Mouse (Mus musculus) lung, embryonic 16.5 days (tissue): Measurements from ENCODE around the gene Hmgcl. TPM values are rescaled to one million over a fixed set of nuclear protein-coding genes. Genes with fewer than 3 reads are reported as not detected.

Experiments
- ATAC-seq: fragments of 200-750 bp; cut with Nextera tagmentation; 2 replicates; pipeline ENCODE4 v1.8.0; 2017; ENCODE audit warnings: low read depth, mild to moderate bottlenecking, moderate library complexity
- H3K27ac ChIP-seq: fragments of 300-500 bp; sonication (generic); 2 replicates; pipeline ENCODE4 v1.5.1; 2014; ENCODE audit warnings: mild to moderate bottlenecking, control low read depth, low read length
- H3K27me3 ChIP-seq: fragments of 300-500 bp; sonication (generic); 2 replicates; pipeline ENCODE4 v1.6.1; 2014; ENCODE audit warnings: low read depth, low read length, mixed read lengths; ENCODE audit not compliant: control insufficient read depth, insufficient read depth
- H3K36me3 ChIP-seq: fragments of 300-500 bp; sonication (generic); 2 replicates; pipeline ENCODE4 v1.6.1; 2014; ENCODE audit warnings: low read length; ENCODE audit not compliant: control insufficient read depth, insufficient read depth
- H3K4me1 ChIP-seq: fragments of 300-500 bp; sonication (generic); replicated peaks from 2 replicates; pipeline ENCODE4 v1.6.1; 2014; ENCODE audit warnings: low read length, mixed read lengths; ENCODE audit not compliant: control insufficient read depth, insufficient read depth
- H3K4me2 ChIP-seq: fragments of 300-500 bp; sonication (generic); 2 replicates; pipeline ENCODE4 v1.6.1; 2014; ENCODE audit warnings: low read depth, low read length, control low read depth
- H3K4me3 ChIP-seq: fragments of 300-500 bp; sonication (generic); 2 replicates; pipeline ENCODE4 v1.5.1; 2014; ENCODE audit warnings: mild to moderate bottlenecking, low read length, control low read depth
- H3K9ac ChIP-seq: fragments of 300-500 bp; sonication (generic); 2 replicates; pipeline ENCODE4 v1.6.1; 2014; ENCODE audit warnings: low read length, control low read depth
- H3K9me3 ChIP-seq: fragments of 300-500 bp; sonication (generic); 2 replicates; pipeline ENCODE4 v1.6.1; 2016; ENCODE audit warnings: low read length; ENCODE audit not compliant: control insufficient read depth
- WGBS: fragments of 180-500 bp; shearing (Covaris S2); extraction: QIAGEN DNeasy Blood & Tissue Kit; methylation state at CpG from one replicate; pipeline ENCODE4 v1.1.7; 2014; 5-methylcytosine and 5-hydroxymethylcytosine counted together
- polyA plus RNA-seq: library from polyadenylated mRNA; unstranded; fragments of >200 nt; fragmentation: Nextera tagmentation; extraction: Ambion mirVana; gene quantifications from 2 replicates; pipeline ENCODE4 v1.2.1, GENCODE M21; 2015

Gene Hmgcl
- polyA plus RNA-seq, 1 experiment from 2014 or later: 73.0 TPM

DNA sequence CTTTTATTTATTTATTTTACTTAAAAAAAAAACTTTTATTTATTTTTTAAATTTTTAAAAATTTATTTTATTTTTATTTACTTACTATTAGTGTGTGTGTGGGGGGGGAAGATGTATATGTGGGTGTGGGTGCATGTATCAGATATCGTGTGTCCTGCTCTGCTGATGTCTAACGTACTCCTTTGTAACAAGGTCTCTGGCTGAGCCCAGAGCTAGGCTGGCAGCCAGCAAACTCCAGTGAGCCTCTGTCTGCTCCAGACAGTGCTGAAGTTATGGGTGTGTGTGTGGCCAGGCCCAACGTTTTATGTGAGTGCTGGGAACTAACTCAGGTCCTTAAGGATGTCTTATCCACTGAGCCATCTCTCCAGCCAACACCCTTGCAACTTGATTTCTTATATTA lies 34.1 kb upstream of the Hmgcl start:
- Histone ChIP-seq H3K36me3 (no peaks in the 10 kb centered on the region), H3K4me2 (no peak overlapping the region), H3K4me1 (no peaks in the 10 kb centered on the region; the same call in 1 of the 2 replicates), H3K27ac (0 out of 2 replicates have a peak overlapping the region, but pooled peaks have one; percentile 46), H3K9me3 (no peaks in the 10 kb centered on the region), H3K9ac (no peak overlapping the region), H3K4me3 (no peak overlapping the region), H3K27me3 (no peaks in the 10 kb centered on the region)
- WGBS: 50% methylated on average over 3 of the region's 3 CpGs
- no peak for ATAC-seq

- Histone ChIP-seq H3K9ac (no peak overlapping the region), H3K4me2 (no peak overlapping the region), H3K4me1 (no peaks in the 10 kb centered on the region; the same call in 1 of the 2 replicates), H3K9me3 (no peaks in the 10 kb centered on the region), H3K27me3 (no peaks in the 10 kb centered on the region), H3K36me3 (no peaks in the 10 kb centered on the region), H3K4me3 (no peak overlapping the region), H3K27ac (no peak overlapping the region)
- no peak for ATAC-seq
- 68% methylated on average over 3 of the region's 3 CpGs for WGBS
Observed at GRCm38 (mm10) chr4:135912835-135913234, 33.4 kb upstream of the Hmgcl start.

GRCm38 (mm10) chr4:135913433-135913832 lies 32.8 kb upstream of the Hmgcl start:
- Histone ChIP-seq H3K9me3 (no peaks in the 10 kb centered on the region), H3K4me3 (no peak overlapping the region), H3K27ac (no peak overlapping the region), H3K9ac (no peak overlapping the region), H3K36me3 (no peaks in the 10 kb centered on the region), H3K27me3 (no peaks in the 10 kb centered on the region), H3K4me1 (no peaks in the 10 kb centered on the region; the same call in 1 of the 2 replicates), H3K4me2 (no peak overlapping the region)
- 54% methylated on average over 4 of the region's 4 CpGs for WGBS
- ATAC-seq: no peak

DNA sequence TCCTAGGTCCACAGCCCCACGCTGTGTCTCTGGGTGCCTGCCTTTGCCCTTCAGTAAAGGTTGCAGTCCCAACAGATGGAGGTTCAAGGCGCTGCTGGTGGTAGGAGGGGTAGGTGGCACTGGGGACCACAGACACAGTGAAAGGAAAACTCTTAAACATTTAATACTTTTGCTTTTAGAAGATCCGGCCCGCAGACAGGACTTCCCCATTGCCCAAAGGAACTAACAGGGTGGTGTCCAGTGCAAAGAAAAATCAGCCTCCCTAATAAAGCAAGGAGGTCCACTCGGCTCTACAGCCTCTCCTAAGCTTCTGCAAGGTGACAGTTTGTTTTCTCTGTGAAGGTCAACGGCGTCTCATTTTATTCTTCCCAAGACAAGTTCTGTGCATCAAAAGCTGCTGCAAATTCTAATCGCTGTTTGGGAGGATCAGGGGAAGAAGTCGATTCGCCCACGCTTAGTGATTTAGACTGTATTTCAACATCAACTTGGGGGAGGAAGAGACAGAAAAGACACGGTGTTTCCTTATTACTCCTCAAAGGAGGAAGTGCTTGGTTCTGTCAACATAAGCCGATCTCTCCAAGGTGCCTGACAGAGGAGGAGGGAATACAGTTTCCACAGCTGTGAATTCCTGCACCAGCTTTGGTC lies 27.5 kb upstream of the Hmgcl start:
- Histone ChIP-seq H3K36me3 (no peaks in the 10 kb centered on the region), H3K4me1 (peaks cover 7% of the 10 kb centered on the region), H3K4me2 (no peak overlapping the region), H3K9ac (no peak overlapping the region), H3K9me3 (no peaks in the 10 kb centered on the region), H3K4me3 (no peak overlapping the region), H3K27me3 (no peaks in the 10 kb centered on the region), H3K27ac (no peak overlapping the region)
- WGBS: 73% methylated on average over 13 of the region's 13 CpGs
- no peak for ATAC-seq

- Histone ChIP-seq H3K27ac (no peak overlapping the region), H3K4me2 (no peak overlapping the region), H3K36me3 (no peaks in the 10 kb centered on the region), H3K9me3 (no peaks in the 10 kb centered on the region), H3K9ac (no peak overlapping the region), H3K4me1 (peaks cover 7% of the 10 kb centered on the region), H3K27me3 (no peaks in the 10 kb centered on the region), H3K4me3 (no peak overlapping the region)
- ATAC-seq: no peak
- 77% methylated on average over 3 of the region's 3 CpGs for WGBS
Observed at GRCm38 (mm10) chr4:135919280-135919639, 27.0 kb upstream of the Hmgcl start.

DNA sequence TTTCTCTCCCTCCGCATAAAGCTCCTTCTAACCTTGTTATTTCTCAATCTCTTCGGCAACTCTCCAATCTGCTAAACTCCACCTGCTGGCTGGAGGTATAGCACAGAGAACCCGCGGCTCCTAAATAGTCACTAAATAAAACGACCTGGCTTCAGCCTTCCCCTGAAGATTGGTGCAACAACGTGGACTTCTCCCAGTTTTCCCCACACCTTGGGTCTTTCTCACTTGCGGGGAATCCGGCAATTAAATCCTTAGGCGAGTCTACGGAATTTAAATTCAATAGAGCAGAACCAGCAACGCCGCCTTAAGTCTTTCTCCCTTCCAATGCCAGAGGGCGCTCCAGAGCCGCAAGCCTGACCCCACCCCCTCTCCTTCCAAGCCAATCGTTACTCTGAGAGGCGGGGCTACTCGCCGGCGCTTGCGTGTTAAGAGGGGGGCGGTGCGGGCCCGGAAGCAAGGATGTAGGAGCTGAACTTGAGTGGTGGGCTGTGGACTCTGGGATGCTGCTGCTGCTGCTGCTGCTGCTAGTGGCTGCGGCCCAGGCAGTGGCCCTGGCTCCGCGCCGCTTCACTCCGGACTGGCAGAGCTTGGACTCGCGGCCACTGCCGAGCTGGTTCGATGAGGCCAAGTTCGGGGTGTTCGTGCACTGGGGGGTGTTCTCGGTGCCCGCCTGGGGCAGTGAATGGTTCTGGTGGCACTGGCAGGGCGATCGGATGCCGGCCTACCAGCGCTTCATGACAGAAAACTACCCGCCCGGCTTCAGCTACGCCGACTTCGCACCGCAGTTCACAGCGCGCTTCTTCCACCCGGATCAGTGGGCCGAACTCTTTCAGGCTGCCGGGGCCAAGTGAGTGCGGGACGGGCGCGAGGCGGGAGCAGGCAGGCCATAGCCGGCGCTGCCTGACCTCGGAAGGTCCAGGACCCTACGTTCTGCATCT lies 25.7 kb upstream of the Hmgcl start, which contains the start of gene Fuca1:
Fuca1 (plus strand) TSS at position 432 of the 938 bp plus-strand sequence.
- Histone ChIP-seq H3K9ac (peak within 1 kb of the TSS; percentile 83), H3K36me3 (no peaks in the 10 kb centered on the region; the same call in 1 of the 2 replicates), H3K9me3 (no peaks in the 10 kb centered on the region), H3K27ac (peak within 1 kb of the TSS; percentile 75), H3K4me3 (peak within 1 kb of the TSS; percentile 84), H3K27me3 (no peaks in the 10 kb centered on the region), H3K4me2 (peak within 1 kb of the TSS; percentile 94), H3K4me1 (peaks cover 7% of the 10 kb centered on the region)
- peak; percentile 98 for ATAC-seq
- WGBS: 2% methylated on average over 60 of the region's 60 CpGs

DNA sequence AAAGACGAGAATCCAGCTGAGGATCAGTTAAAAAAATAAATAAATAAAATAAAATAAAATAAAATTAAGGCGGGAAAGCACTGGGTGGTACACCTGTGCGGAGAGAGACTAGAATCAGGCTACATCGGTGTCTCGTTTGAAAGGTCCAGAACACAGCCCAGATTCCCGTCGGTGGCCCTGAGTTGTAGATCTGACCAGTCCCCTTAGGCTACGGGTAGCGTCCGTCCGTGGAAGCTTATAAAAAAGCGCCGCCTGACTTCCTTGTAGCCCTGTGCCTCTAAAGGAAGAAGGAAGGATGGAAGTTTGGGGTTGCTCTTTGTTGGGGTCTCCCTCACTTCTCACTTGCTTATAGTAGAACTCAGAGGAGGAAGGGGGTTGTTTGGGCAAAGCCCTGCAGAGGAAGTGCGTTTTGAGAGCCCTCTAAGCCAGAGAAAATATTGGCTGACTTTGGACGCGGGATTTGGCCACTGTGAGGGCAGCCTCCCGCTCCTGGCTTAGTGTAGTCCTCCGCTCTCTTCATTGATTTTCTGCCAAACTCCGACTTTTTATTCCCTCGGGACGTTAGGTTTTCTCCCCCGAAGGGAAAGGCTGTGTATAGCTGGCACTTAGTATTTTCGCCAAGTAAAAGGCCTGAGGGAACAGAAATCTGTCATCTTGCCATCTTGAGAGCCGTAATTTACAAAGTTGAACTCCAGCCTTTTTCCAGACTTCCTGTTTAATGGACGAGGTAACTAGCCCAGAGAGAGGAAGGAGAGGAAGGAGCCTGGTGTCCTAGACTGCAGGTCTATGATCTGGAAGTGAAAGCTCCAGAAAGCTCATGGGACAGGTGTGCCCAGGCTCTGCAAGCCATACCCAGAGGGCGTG lies 24.8 kb upstream of the Hmgcl start:
- Histone ChIP-seq H3K4me1 (peaks cover 7% of the 10 kb centered on the region), H3K4me3 (peak overlapping the region; percentile 84), H3K27me3 (no peaks in the 10 kb centered on the region), H3K9ac (peak overlapping the region; percentile 83), H3K4me2 (peak overlapping the region; percentile 94), H3K36me3 (no peaks in the 10 kb centered on the region; the same call in 1 of the 2 replicates), H3K27ac (peak overlapping the region; percentile 75), H3K9me3 (no peaks in the 10 kb centered on the region)
- WGBS: 3% methylated on average over 26 of the region's 26 CpGs
- ATAC-seq: no peak

GRCm38 (mm10) chr4:135922190-135922589 lies 24.1 kb upstream of the Hmgcl start:
- no peak overlapping the region; the same call in 1 of the 2 replicates for H3K9ac ChIP-seq
- H3K36me3 ChIP-seq: no peaks in the 10 kb centered on the region; the same call in 1 of the 2 replicates
- H3K4me3 ChIP-seq: no peak overlapping the region; the same call in 1 of the 2 replicates
- peak overlapping the region; percentile 75; the same call in 1 of the 2 replicates for H3K27ac ChIP-seq
- H3K9me3 ChIP-seq: no peaks in the 10 kb centered on the region
- peak overlapping the region; percentile 94 for H3K4me2 ChIP-seq
- H3K27me3 ChIP-seq: no peaks in the 10 kb centered on the region
- no peak for ATAC-seq
- 57% methylated on average over 1 of the region's 1 CpGs for WGBS
- peaks cover 7% of the 10 kb centered on the region for H3K4me1 ChIP-seq
